Mouse (Mus musculus) mouse embryonic stem cell (cell line): ENCODE measurements around the gene Gm10840.

Experiments used
- in situ Hi-C, 2 experiments: fragments of 300-500 bp; cut with MboI; formaldehyde crosslinking; loops; 1 replicate in 1 of 2; 3 replicates in 1 of 2; pipeline ENCODE4 v1.14.3; 2019 to 2020; ENCODE audit warnings: low sequenced_read_pairs in 2 of 2, low pct_unique_long_range_greater_than_20kb in 1 of 2, mixed read lengths in 1 of 2; ENCODE audit not compliant: unreplicated experiment in 1 of 2

Gm10840 gene

GRCm38 (mm10) chr11:106158930-106159215 is 1.8 kb upstream of the Gm10840 start:
- in situ Hi-C loops: no loop called here

DNA sequence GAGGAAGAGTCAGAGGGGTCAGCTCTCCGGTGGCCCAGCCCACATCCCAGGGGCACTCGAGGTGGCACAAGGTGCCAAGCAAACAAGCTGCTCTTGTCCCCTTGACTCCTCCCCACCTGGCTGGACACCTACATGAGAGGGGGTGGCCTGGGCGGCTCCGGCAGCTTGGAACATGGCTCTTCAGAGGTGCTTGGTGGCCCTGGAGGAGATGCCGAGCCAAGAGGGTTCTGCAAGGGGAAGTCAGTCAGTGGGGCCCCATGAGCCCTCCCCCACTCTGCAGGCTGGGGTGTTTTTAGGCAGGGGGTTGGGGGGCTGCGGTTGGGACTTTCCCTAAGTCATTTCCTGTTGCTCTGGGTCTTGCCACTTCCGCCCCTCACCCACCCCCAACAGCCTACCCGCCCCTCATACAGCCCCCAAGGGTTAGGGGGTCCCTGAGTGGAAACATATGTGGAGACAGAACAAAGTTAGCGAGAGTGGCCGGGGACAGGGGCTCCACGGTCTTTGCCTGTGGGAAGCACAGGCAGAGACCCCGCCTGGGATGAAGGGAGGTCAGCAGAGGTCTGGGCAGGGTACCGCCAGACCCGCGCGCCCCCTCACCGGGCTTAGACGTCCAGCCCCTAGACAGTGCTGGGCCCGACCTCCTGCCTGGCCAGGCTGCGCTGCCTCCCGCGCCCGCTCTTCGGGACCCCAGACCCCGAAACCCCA is 1.3 kb upstream of the Gm10840 start:
- in situ Hi-C loops: no loop called here

DNA sequence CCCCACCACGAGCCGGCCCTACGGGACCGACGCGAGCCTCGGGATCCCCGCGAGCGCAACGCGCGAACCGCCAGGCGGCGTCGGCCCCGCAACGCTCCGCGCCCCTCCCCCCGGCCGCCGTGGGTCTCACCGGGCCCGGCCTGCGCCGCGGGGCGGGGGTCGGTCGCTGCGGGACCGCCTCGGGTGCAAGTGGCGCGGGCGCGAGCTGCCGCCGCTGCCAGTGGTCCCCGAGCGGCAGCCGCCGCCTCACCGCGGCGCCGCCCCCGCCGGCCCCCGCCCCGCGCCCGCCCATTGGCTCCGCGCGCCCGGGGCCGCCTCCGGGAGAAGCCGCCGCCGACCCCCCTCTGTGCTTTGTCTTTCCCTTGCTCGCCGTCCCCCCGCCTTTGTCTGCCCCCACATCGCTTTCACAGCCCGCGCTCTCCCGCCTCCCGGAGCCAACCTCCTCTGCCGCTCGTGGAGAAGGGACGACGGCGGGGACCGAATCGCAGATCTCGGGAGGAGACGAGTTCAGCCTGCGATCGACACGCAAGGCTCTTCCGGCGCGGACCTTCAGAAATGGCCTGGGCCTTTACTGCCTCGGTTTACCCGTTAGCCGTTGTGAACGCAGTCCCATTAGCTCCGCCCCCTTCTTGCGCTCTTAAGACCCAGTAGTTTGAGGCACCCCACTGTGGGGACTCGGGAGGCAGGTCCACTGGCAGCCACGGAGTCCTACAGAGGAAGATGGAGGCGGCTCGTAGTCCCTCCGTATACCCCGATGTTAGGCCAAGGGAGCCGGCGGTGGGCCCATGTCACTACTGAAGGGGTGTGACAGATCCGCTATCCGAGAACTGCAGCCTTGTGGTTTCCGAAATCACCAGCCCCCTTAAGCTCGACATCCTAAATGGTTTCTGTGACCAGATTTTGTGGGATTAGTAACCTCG is 469 bp upstream of the Gm10840 start:
- in situ Hi-C loops: no loop called here

DNA sequence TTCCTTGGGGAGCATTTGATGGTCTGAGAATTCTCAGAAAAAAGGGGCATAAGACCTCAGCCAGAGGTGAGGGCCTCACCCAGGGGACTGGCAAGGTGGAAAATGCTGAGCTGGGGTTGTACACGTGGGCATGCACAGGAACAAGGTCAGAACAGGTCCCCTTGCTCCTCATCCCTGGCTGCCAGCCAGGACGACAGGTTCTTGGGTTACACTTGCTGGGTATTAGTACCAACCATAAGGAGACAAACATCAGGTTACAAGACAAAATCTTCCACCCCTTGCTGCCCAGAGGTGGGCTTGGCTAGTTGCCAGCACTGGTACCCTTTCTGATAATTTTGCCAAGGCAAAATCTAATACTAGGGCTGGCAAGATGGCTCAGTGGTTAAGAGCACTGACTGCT is 1.6 kb downstream of the Gm10840 start:
- in situ Hi-C loops: no loop called here

DNA sequence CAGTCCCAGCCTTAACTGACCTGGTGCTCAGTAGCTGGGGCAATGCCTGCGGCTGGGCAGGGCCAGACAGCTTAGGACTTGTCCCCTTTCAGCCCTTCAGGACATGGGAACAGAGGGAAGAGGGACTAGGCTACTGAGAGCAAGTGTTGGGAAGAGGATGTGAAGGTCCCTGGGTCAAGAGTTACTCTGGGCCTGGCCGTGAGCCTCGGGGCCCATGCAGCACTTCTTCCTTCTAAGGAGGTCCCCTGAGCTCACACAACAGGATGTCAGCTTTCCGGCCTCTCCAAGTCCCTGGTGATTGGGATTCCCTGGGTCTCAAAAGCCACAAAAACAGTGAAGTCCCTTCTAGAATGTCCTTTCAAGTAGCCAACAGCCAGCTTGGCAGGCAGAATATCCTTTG is 2.9 kb downstream of the Gm10840 start:
- in situ Hi-C loops: no loop called here

DNA sequence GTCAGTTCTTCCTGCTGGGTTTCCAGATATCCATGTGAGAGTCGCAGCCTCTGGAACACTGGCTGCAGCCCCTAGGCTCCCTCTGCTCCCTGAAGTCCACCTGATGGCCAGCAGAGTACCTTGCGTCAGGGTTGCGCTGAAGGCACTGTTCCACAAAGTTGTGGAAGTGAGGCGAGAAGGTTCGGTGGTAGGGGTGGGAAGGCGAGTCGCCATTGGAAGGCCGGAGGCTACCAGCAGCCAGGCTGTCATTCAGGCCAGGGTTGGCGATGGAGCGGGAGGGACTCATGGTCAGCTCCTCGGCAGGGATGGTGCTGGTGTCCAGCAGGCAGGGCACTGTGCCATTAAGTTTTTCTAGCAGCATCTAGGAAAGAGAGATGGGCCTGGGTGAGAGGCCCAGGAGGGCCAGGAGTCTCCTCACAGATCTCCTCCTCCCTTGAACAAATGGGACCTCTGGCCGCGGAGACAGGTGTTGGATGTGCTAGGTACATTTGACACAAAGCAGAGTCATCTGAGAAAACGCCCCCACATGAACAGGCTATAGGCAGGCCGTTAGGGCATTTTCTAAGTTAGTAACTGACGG is 4.0 kb downstream of the Gm10840 start:
- in situ Hi-C loops: no loop called here

GRCm38 (mm10) chr11:106167435-106167834 is 6.8 kb downstream of the Gm10840 start:
- in situ Hi-C loops: no loop called here

DNA sequence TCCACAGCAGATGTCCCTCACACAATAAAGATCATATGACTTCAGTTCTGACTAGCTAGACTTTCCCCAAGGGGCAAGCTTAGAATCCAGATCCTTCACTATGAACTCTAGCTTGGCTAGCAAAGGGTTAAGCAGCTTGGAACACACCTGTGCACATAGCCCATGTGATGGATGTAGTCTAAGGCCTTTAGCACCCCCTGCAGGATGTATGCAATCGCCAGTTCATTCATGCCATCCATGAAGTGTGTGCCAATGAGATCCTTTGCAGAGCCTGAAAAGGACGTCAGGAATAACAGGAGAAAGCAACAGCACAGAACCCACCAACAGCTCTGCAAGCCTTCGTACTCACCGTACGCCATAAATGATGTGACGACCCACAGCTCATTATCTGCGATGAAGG is 10.2 kb downstream of the Gm10840 start:
- in situ Hi-C loops: no loop called here

DNA sequence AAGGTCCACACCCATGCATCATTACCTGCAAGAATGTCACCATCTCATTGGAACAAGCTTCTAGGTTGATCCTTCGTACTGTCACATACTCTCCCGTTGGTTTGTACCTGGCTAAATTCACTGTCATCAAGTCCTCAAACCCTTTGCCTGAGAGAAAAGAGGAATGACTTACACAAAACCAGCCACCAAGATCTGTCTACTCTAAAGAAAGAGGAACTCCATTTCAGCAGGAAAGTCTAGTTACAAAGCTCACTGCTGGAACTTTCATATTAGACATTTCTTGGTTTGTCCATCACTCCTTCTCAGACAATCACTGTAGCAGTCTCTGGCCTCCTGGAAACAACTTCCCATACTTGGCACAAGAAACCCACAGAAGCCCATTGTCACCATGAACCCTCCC is 12.6 kb downstream of the Gm10840 start:
- in situ Hi-C loops: no loop called here

- in situ Hi-C loops: no loop called here
Observed at GRCm38 (mm10) chr11:106174372-106174771, 13.7 kb downstream of the Gm10840 start.

DNA sequence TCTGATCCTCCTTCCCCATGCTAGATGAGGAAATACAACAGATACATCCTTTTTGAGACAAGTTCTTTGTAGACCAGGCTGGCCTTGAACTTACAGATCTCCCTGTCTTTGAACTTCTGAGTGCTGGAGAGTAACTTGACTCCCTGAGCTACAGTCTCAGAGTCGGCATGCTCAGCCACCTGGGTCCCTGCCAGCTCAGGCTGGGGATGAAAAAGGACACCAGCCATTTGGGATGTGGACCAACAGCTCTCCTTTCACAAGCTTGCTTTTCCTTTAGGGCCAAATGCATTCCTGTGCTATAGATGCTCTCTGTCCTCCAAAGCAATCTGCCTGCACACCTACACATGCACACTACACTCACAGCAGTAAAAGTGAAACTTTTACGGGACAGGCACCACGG is 14.4 kb downstream of the Gm10840 start:
- in situ Hi-C loops: no loop called here

- in situ Hi-C loops: no loop called here
Observed at GRCm38 (mm10) chr11:106176372-106176771, 15.7 kb downstream of the Gm10840 start.

- in situ Hi-C loops: no loop called here
Observed at GRCm38 (mm10) chr11:106178036-106178782, 17.6 kb downstream of the Gm10840 start.

- in situ Hi-C loops: no loop called here
Observed at GRCm38 (mm10) chr11:106179711-106180448, 19.2 kb downstream of the Gm10840 start.

GRCm38 (mm10) chr11:106180449-106180801 is 19.8 kb downstream of the Gm10840 start:
- in situ Hi-C loops: no loop called here

DNA sequence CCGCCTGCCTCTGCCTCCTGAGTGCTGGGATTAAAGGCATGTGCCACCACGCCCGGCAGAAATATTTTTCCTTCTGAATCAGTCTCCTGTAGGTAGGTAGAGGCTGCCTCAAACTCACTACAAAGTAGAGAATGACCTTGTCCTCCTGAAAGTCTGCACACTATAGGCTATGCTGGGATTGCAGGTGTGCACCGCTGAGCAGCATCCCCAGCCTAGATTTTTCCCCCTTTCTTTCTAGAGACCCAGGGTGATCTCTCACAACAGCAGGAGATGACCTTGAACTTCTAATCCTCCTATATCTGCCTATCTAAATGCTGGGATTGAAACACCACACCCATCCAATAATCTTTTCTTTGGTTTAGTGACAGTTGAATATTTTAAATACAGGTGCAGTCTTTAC is 26.7 kb downstream of the Gm10840 start:
- in situ Hi-C loops: no loop called here

DNA sequence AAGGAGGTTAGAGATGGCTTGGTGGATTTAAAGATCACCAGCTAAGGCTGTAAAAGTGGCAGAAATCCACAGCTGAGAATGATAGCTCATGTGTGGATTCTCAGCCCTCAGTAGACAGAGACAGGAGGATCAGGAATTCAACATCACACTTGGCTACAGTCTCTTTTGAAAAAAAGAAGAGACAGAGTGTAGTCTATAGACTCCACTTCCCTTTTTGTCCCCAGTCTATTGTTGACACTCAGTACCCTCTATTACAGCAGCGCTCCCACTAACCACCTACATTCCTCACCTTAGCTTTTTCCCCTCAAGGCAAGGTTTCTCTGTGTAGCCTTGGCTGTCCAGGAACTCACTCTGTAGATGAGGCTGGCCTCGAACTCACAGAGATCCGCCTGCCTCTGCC is 31.1 kb downstream of the Gm10840 start:
- in situ Hi-C loops: no loop called here

DNA sequence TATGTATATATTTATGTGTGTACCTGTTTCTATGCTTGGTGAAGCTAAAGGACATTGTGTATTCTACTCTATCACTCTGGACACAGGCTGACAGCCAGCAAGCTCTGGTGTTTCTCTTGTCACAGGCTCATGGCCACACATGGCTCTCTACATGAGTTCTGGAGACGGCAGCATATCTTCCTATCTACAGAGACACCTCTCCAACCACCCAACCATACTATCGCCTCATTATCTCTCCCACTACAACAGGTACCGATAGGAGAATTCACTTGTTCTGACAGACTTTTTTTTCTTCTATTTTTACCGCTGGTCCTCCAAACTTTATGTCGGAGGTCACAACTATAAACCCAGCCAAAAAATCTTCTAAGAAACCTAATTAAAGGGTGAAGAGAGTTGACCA is 31.6 kb downstream of the Gm10840 start:
- in situ Hi-C loops: no loop called here
